Mouse (Mus musculus) lung, embryonic 15.5 days (tissue): ENCODE data around the gene Dapk3. TPM values are rescaled to one million over a fixed set of nuclear protein-coding genes. Genes with fewer than 3 reads are reported as not detected.
"Not testable (repeated sequence)": the region's sequence is repeated elsewhere in the genome, so short reads cannot be mapped to it uniquely, and the experiment has no call there.

ENCODE experiments used
- ATAC-seq: fragments of 200-750 bp; cut with Nextera tagmentation; 2 replicates; pipeline ENCODE4 v1.8.0; 2017; ENCODE audit warnings: moderate number of reproducible peaks, borderline replicate concordance; ENCODE audit not compliant: low FRiP score, low TSS enrichment; ENCODE audit errors: extremely low read depth
- H3K27ac ChIP-seq: fragments of 300-500 bp; sonication (generic); 2 replicates; pipeline ENCODE4 v1.5.1; 2015; ENCODE audit warnings: moderate library complexity, mild to moderate bottlenecking, inconsistent platforms
- H3K27me3 ChIP-seq: fragments of 300-500 bp; sonication (generic); 2 replicates; pipeline ENCODE4 v1.6.1; 2015; ENCODE audit warnings: inconsistent platforms
- H3K36me3 ChIP-seq: fragments of 300-500 bp; sonication (generic); 2 replicates; pipeline ENCODE4 v1.6.1; 2015; ENCODE audit warnings: inconsistent platforms
- H3K4me1 ChIP-seq: fragments of 300-500 bp; sonication (generic); 2 replicates; pipeline ENCODE4 v1.6.1; 2015; ENCODE audit warnings: inconsistent platforms
- H3K4me2 ChIP-seq: fragments of 300-500 bp; sonication (generic); 2 replicates; pipeline ENCODE4 v1.6.1; 2015; ENCODE audit warnings: inconsistent platforms, mild to moderate bottlenecking, moderate library complexity
- H3K4me3 ChIP-seq: fragments of 300-500 bp; sonication (generic); 2 replicates; pipeline ENCODE4 v1.5.1; 2015; ENCODE audit warnings: mild to moderate bottlenecking, inconsistent platforms
- H3K9ac ChIP-seq: fragments of 300-500 bp; sonication (generic); 2 replicates; pipeline ENCODE4 v1.6.1; 2015; ENCODE audit warnings: inconsistent platforms
- H3K9me3 ChIP-seq: fragments of 300-500 bp; sonication (generic); 2 replicates; pipeline ENCODE4 v1.6.1; 2016; ENCODE audit warnings: inconsistent platforms
- WGBS: fragments of 180-500 bp; shearing (Covaris S2); methylation state at CpG from one replicate; pipeline ENCODE4 v1.1.7; 2015; 5-methylcytosine and 5-hydroxymethylcytosine counted together
- polyA plus RNA-seq: library from polyadenylated mRNA; unstranded; fragments of >200 nt; fragmentation: Nextera tagmentation; extraction: Ambion mirVana; gene quantifications from 2 replicates; pipeline ENCODE4 v1.2.1, GENCODE M21; 2015

Gene Dapk3
- polyA plus RNA-seq, 1 experiment from 2014 or later = 56.1 TPM

GRCm38 (mm10) chr10:81174617-81175344 is 8.0 kb upstream of the Dapk3 start:
- H3K27me3 ChIP-seq = no peaks in the 10 kb centered on the region
- H3K9me3 ChIP-seq = no peaks in the 10 kb centered on the region
- peak overlapping the region; percentile 34 for H3K4me3 ChIP-seq
- H3K27ac ChIP-seq = peak overlapping the region; percentile 87
- H3K9ac ChIP-seq = peak overlapping the region; percentile 43
- ATAC-seq = peak; percentile 50; the same call in 1 of the 2 replicates
- peak overlapping the region; percentile 64 for H3K4me2 ChIP-seq
- H3K36me3 ChIP-seq = peaks cover 24% of the 10 kb centered on the region
- 2% methylated on average over 29 of the region's 29 CpGs for WGBS
- H3K4me1 ChIP-seq = peaks cover 47% of the 10 kb centered on the region

GRCm38 (mm10) chr10:81175345-81175701 is 7.5 kb upstream of the Dapk3 start:
- H3K4me3 ChIP-seq = peak overlapping the region; percentile 34
- 12% methylated on average over 3 of the region's 4 CpGs for WGBS
- peak overlapping the region; percentile 78 for H3K4me2 ChIP-seq
- not testable (repeated sequence) for ATAC-seq, H3K27me3 ChIP-seq, H3K9me3 ChIP-seq
- 0 out of 2 replicates have a peak overlapping the region, but pooled peaks have one; percentile 43 for H3K9ac ChIP-seq
- H3K27ac ChIP-seq = peak overlapping the region; percentile 87
- peaks cover 47% of the 10 kb centered on the region for H3K4me1 ChIP-seq
- H3K36me3 ChIP-seq = peaks cover 29% of the 10 kb centered on the region

GRCm38 (mm10) chr10:81175936-81176465 is 6.8 kb upstream of the Dapk3 start:
- Histone ChIP-seq H3K27ac (peak overlapping the region; percentile 87), H3K4me2 (peak overlapping the region; percentile 78), H3K4me3 (peak overlapping the region; percentile 77), H3K9me3 (no peaks in the 10 kb centered on the region), H3K27me3 (no peaks in the 10 kb centered on the region), H3K4me1 (peaks cover 48% of the 10 kb centered on the region), H3K9ac (peak overlapping the region; percentile 31), H3K36me3 (peaks cover 36% of the 10 kb centered on the region)
- 2% methylated on average over 13 of the region's 13 CpGs for WGBS
- ATAC-seq = peak; percentile 9; the same call in 1 of the 2 replicates

- H3K27me3 ChIP-seq = no peaks in the 10 kb centered on the region
- peaks cover 53% of the 10 kb centered on the region for H3K4me1 ChIP-seq
- WGBS = under 1% methylated on average over 77 of the region's 77 CpGs
- ATAC-seq = peak; percentile 86
- H3K36me3 ChIP-seq = peaks cover 43% of the 10 kb centered on the region
- H3K4me2 ChIP-seq = peak within 1 kb of the TSS; percentile 78
- peak within 1 kb of the TSS; percentile 77 for H3K4me3 ChIP-seq
- H3K27ac ChIP-seq = peak within 1 kb of the TSS; percentile 87
- H3K9ac ChIP-seq = peak within 1 kb of the TSS; percentile 89
- no peaks in the 10 kb centered on the region for H3K9me3 ChIP-seq
These were observed 6.1 kb upstream of the Dapk3 start, which contains the start of gene Eef2 for GRCm38 (mm10) chr10:81176466-81177271. Gene Eef2, plus strand, starts transcription at chr10:81176631.

- no peak for ATAC-seq
- Histone ChIP-seq H3K36me3 (peaks cover 50% of the 10 kb centered on the region), H3K4me3 (peak overlapping the region; percentile 77), H3K27ac (peak overlapping the region; percentile 69; the same call in 1 of the 2 replicates), H3K9ac (peak overlapping the region; percentile 89), H3K4me1 (peaks cover 57% of the 10 kb centered on the region), H3K4me2 (peak overlapping the region; percentile 78), H3K27me3 (no peaks in the 10 kb centered on the region), H3K9me3 (no peaks in the 10 kb centered on the region)
- 6% methylated on average over 16 of the region's 16 CpGs for WGBS
These were observed 5.3 kb upstream of the Dapk3 start for GRCm38 (mm10) chr10:81177491-81177925.

- WGBS = 51% methylated on average over 14 of the region's 14 CpGs
- H3K27ac ChIP-seq = no peak overlapping the region
- peak overlapping the region; percentile 89 for H3K9ac ChIP-seq
- peaks cover 50% of the 10 kb centered on the region for H3K36me3 ChIP-seq
- peak overlapping the region; percentile 78 for H3K4me2 ChIP-seq
- ATAC-seq = no peak
- H3K27me3 ChIP-seq = no peaks in the 10 kb centered on the region
- no peaks in the 10 kb centered on the region for H3K9me3 ChIP-seq
- peaks cover 54% of the 10 kb centered on the region for H3K4me1 ChIP-seq
- peak overlapping the region; percentile 77 for H3K4me3 ChIP-seq
These were observed 4.7 kb upstream of the Dapk3 start for GRCm38 (mm10) chr10:81177958-81178712.

GRCm38 (mm10) chr10:81178927-81179326 is 3.9 kb upstream of the Dapk3 start:
- 89% methylated on average over 11 of the region's 11 CpGs for WGBS
- ATAC-seq = no peak
- Histone ChIP-seq H3K36me3 (peaks cover 50% of the 10 kb centered on the region), H3K27ac (no peak overlapping the region), H3K4me2 (no peak overlapping the region), H3K9ac (no peak overlapping the region), H3K9me3 (no peaks in the 10 kb centered on the region), H3K4me1 (peaks cover 53% of the 10 kb centered on the region), H3K4me3 (no peak overlapping the region), H3K27me3 (no peaks in the 10 kb centered on the region)

- Histone ChIP-seq H3K4me2 (no peak overlapping the region), H3K27ac (no peak overlapping the region), H3K4me3 (no peak overlapping the region), H3K9ac (no peak overlapping the region), H3K9me3 (no peaks in the 10 kb centered on the region), H3K4me1 (peaks cover 53% of the 10 kb centered on the region), H3K27me3 (no peaks in the 10 kb centered on the region), H3K36me3 (peaks cover 50% of the 10 kb centered on the region)
- 83% methylated on average over 32 of the region's 32 CpGs for WGBS
- no peak for ATAC-seq
These were observed 3.1 kb upstream of the Dapk3 start for GRCm38 (mm10) chr10:81179451-81180342.

- peaks cover 50% of the 10 kb centered on the region for H3K4me1 ChIP-seq
- no peak for ATAC-seq
These were observed 1.9 kb upstream of the Dapk3 start for GRCm38 (mm10) chr10:81180946-81181345.

GRCm38 (mm10) chr10:81181860-81182259 is 945 bp upstream of the Dapk3 start:
- H3K36me3 ChIP-seq = peaks cover 64% of the 10 kb centered on the region
- not testable (repeated sequence) for H3K9ac ChIP-seq, H3K4me3 ChIP-seq, H3K4me2 ChIP-seq, ATAC-seq, H3K9me3 ChIP-seq, H3K27me3 ChIP-seq
- 72% methylated on average over 12 of the region's 12 CpGs for WGBS
- H3K27ac ChIP-seq = peak overlapping the region; percentile 46; the same call in 1 of the 2 replicates
- H3K4me1 ChIP-seq = peaks cover 48% of the 10 kb centered on the region

More at GRCm38 (mm10) chr10:81180946-81181345, 1.9 kb upstream of the Dapk3 start:
- 89% methylated on average over 13 of the region's 13 CpGs for WGBS
- Histone ChIP-seq H3K9me3 (no peaks in the 10 kb centered on the region), H3K27me3 (no peaks in the 10 kb centered on the region), H3K4me2 (no peak overlapping the region), H3K27ac (no peak overlapping the region), H3K4me3 (no peak overlapping the region), H3K36me3 (peaks cover 58% of the 10 kb centered on the region), H3K9ac (no peak overlapping the region)
